Mouse (Mus musculus) urinary bladder, postnatal 10 days (tissue): ENCODE measurements around the gene Mvb12b.

Experiments used
- DNase-seq: peaks from one replicate; pipeline ENCODE4 v3.0.0; 2022; ENCODE audit warnings: low spot score

Gene Mvb12b

DNA sequence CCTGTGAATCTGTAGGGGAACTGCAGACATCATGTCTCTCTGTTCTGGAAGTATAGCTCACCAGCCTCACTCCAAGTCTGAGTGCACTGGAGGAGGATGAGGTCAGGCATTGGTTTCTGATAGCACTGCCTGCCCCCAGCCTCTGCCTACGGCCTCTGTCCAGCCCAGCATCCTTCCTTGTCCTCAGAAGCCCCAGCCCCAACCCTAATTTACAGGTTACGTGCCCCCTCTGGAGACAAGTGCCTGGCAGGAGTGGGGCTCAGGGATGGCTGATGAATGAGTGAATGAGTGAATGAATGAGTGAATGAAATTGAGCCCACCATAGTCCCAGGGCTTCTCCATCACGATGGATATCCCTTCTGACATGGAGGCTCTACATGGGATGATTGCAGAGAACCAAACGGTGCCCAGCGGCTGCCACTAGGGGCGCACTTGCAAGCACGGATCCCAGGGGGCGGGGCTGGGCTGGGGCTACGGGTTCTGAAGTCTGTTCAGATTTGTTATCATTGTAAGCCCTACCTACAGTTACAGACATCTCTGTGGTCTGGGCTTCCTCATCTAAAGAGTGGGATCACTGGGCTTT is 197.8 kb downstream of the Mvb12b start:
- no peak for DNase-seq

DNA sequence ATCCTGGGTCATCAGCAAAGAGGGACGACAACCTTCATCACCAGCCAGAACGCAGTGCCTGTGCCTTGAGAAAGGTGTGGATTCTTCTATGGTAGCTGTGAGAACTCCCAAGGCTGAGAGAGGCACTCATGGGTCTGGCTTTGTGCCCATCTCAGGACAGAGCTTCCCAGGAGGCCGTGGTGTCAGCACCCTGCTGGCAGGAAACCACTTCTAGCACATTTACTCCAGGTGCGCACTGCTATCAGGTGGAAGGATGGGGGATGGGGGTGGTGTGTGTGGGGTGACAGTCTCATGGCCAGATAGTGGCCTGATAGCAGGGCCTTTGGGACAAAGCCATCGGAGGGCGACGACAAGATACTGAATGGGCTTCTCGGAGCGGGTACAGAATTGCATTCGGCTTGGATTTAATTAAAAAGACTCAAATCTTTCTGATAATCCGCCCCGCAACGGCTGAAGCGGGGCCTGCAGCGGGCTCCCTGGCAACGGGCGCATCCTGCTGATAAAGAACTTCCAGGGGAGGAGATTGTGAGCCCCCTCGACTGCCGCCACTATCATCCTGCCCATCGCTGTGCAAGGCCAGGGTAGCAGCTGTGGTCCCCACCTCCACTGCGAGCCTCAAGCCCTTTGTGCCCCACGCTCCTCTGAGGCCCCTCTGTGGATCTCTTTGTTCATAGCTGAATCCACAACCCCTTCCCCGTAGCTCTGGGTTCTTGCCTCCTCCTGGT is 198.4 kb downstream of the Mvb12b start:
- no peak for DNase-seq

DNA sequence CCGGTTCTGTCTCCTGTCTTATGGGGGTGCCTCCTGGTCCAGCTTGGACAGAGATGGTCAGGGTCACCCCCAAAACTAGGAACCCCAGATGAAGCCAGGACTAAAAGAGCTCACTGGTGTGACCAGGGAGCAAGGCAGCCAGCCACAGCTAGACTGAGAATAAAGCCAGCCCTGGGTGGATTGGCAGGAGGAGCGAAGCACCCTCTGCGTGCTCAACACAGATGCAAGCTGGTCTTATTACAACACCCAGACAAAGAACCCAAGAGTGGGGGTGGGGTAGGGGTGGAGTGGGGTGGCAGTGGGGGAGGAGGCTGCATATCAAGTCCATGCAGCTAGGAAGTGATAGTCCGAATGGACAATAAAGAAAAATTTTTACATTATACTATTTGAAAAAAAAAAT is 204.2 kb downstream of the Mvb12b start:
- no peak for DNase-seq

DNA sequence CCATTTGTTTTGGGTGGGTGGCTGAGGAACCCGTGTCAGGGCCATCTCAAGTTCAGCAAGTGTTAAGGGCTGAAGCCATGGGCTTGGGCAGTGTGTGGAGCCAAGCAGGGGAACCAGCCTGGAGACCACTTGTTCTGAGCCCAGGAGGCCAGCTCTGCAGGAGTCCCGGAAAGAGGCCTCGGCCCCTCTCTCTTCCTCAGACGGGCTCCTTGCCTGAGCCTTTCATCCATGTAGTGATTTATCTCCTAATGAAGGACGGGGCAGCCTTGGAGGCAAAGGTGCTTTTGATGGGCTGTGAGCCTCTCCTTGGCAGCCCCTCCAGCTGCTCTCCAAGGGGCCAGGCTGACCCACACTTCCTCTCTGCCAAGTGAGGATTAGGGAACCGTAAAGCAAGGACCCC is 204.7 kb downstream of the Mvb12b start:
- no peak for DNase-seq

DNA sequence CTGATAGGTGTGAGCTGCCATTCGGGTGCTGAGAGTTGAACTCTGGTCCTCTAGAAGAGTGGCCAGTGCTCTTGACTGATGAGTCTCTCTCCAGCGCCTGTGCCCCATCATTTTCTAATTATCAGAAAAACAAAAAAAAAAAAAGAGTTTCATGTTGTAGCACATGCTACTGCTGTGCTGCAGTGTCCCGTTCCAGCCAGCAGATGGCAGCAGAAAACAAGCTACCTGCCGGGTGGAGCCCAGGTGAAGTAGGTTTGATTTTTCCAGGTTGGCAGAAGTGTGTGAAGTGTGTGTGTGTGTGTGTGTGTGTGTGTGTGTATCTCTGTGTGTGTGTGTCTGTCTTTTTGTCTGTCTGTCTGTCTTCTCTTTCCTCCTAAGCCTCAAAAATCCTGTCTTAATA is 205.5 kb downstream of the Mvb12b start:
- DNase-seq: no peak
